Mouse (Mus musculus) embryonic facial prominence, embryonic 15.5 days (tissue): ENCODE results near the gene Aldh1l1. TPM values are rescaled to one million over a fixed set of nuclear protein-coding genes. Genes with fewer than 3 reads are reported as not detected.

Experiments
- ATAC-seq: fragments of 200-750 bp; cut with Nextera tagmentation; 2 replicates; pipeline ENCODE4 v1.8.0; 2017; ENCODE audit warnings: low read depth, moderate TSS enrichment; ENCODE audit not compliant: insufficient number of reproducible peaks, low FRiP score, low TSS enrichment
- H3K27ac ChIP-seq: fragments of 300-500 bp; sonication (generic); replicated peaks from 2 replicates; pipeline ENCODE4 v1.5.1; 2015; ENCODE audit warnings: mild to moderate bottlenecking, inconsistent platforms
- H3K27me3 ChIP-seq: fragments of 300-500 bp; sonication (generic); 2 replicates; pipeline ENCODE4 v1.6.1; 2015; ENCODE audit warnings: inconsistent platforms
- H3K36me3 ChIP-seq: fragments of 300-500 bp; sonication (generic); 2 replicates; pipeline ENCODE4 v1.6.1; 2015; ENCODE audit warnings: mild to moderate bottlenecking, inconsistent platforms
- H3K4me1 ChIP-seq: fragments of 300-500 bp; sonication (generic); 2 replicates; pipeline ENCODE4 v1.6.1; 2015; ENCODE audit warnings: inconsistent platforms
- H3K4me2 ChIP-seq: fragments of 300-500 bp; sonication (generic); replicated peaks from 2 replicates; pipeline ENCODE4 v1.6.1; 2015; ENCODE audit warnings: mild to moderate bottlenecking, inconsistent platforms
- H3K4me3 ChIP-seq: fragments of 300-500 bp; sonication (generic); replicated peaks from 2 replicates; pipeline ENCODE4 v1.5.1; 2015; ENCODE audit warnings: mild to moderate bottlenecking, inconsistent platforms
- H3K9ac ChIP-seq: fragments of 300-500 bp; sonication (generic); 2 replicates; pipeline ENCODE4 v1.6.1; 2015; ENCODE audit warnings: inconsistent platforms
- H3K9me3 ChIP-seq: fragments of 300-500 bp; sonication (generic); replicated peaks from 2 replicates; pipeline ENCODE4 v1.6.1; 2016; ENCODE audit warnings: inconsistent platforms
- WGBS: fragments of 180-500 bp; shearing (Covaris S2); methylation state at CpG from one replicate; pipeline ENCODE4 v1.1.7; 2015; 5-methylcytosine and 5-hydroxymethylcytosine counted together
- polyA plus RNA-seq: library from polyadenylated mRNA; unstranded; fragments of >200 nt; fragmentation: Nextera tagmentation; extraction: Ambion mirVana; gene quantifications from 2 replicates; pipeline ENCODE4 v1.2.1, GENCODE M21; 2015

The Aldh1l1 gene
- polyA plus RNA-seq, 1 experiment from 2014 or later: 2.1 TPM

DNA sequence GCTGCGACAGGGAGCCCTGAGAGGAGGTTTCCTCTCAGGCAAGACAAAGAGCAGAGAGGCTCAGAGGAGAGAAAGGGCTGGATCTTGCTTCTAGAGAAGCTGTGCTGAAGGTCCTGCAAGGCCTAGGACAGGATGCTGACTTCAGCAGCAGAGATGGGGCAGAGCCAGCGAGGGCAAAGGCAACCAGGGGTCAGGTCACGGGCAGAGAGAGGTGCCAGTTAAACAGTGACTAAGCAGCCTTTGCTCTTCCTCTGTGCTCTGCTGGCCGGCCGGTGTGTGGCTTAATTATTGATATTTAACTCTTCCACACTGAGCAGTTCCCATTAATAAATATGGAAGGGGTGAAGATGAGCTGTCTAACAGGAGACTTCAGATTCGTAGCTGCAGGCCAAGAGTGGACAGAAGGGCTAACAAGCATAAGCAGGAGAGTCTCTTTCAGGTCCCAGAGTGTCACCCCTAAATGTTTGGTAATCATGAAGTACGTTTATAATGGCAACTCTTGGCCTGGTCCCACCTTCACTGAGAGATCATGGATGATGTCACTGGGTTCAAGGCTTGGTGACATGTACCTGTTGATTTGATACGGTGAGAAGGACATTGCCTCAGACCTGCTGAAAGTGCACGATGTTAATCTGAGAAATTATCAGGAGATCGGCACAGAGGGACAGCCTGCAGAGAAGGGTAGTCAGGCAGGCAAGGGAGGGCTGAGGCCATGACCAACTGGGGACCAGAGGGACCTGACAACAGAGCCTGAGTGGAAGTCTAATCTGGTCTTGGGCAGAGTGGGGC is 5.9 kb downstream of the Aldh1l1 start:
- Histone ChIP-seq H3K4me3 (no peak overlapping the region), H3K4me2 (no peak overlapping the region), H3K27me3 (no peaks in the 10 kb centered on the region), H3K9ac (no peak overlapping the region), H3K9me3 (no peaks in the 10 kb centered on the region), H3K4me1 (peaks cover 6% of the 10 kb centered on the region; the same call in 1 of the 2 replicates), H3K27ac (no peak overlapping the region), H3K36me3 (no peaks in the 10 kb centered on the region)
- 79% methylated on average over 10 of the region's 10 CpGs for WGBS
- no peak for ATAC-seq

DNA sequence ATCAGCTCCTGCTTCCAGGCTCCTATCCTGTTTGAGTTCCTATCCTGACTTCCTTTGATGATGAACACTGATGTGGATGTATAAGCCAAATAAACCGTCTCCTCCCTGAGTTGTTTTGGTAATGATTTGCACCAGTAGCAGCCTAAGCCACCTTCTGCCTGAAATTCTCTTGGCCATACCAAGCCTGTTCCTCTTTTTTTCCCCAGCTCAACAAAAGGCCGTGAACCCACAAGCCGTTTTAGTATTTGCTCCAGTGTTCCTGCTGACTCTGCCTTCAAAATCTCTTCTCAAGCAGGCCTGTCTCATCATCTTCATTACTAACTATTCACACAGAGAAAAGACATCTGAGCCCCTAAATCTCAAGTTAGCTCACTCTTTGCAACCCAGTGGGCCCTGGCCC is 7.9 kb downstream of the Aldh1l1 start:
- Histone ChIP-seq H3K4me3 (no peak overlapping the region), H3K4me2 (no peak overlapping the region), H3K9ac (no peak overlapping the region), H3K4me1 (peaks cover 6% of the 10 kb centered on the region; the same call in 1 of the 2 replicates), H3K27me3 (no peaks in the 10 kb centered on the region), H3K27ac (no peak overlapping the region), H3K9me3 (no peaks in the 10 kb centered on the region), H3K36me3 (no peaks in the 10 kb centered on the region)
- WGBS: 70% methylated on average over 3 of the region's 3 CpGs
- no peak for ATAC-seq

DNA sequence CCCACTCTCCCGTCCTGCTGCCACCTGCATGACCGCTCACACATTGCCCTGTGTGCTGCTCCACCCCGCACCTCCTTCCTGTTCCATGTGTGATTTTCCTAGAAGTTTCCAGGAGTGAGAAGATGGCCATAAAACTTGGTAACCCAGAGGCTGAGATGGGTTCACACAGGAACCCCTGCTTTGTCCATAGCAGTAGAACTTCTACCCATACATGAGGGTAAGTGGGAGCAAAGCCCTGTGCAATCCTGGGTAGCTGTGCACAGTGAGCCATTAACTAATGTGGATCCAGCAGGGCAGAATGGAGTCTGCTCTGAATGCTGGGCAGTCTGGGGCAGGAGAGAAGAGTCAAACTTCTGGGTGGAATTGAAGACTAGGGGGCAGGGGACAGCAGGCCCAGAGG is 8.3 kb downstream of the Aldh1l1 start:
- Histone ChIP-seq H3K27me3 (no peaks in the 10 kb centered on the region), H3K9me3 (no peaks in the 10 kb centered on the region), H3K4me1 (peaks cover 6% of the 10 kb centered on the region; the same call in 1 of the 2 replicates), H3K4me3 (no peak overlapping the region), H3K27ac (no peak overlapping the region), H3K9ac (no peak overlapping the region), H3K4me2 (no peak overlapping the region), H3K36me3 (no peaks in the 10 kb centered on the region)
- no peak for ATAC-seq
- 86% methylated on average over 3 of the region's 3 CpGs for WGBS

DNA sequence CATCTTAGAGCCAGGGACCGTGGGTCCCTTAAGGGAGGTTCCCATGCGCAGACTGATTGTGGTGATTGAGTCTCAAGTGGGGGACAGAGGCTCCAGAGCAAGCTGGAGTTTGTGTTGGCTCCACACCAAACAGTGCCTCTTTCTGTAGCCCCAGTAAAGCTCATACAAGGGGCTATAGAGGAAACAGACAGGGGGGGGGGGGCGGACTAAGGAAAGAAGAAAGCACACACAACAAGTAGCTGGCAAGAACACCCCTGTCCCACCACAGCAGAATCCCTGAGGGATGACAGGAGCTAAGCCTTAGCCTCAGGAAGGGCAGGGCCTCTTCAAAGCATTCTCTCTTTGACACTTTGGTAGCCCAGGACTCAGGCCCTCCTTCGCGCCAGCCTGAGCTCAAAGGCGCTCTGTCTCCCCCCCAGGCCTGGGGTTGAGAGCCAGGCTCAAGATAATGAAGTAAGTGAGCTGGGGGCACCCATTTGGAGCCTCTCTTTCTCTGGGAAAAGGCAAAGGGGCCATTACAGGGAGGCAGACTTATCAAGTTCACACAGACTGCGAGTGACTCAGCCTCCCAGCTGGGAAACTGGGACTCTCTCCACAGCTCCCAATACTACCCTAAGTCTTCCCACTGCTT is 9.2 kb downstream of the Aldh1l1 start:
- H3K4me2 ChIP-seq: no peak overlapping the region
- H3K9ac ChIP-seq: no peak overlapping the region
- no peak for ATAC-seq
- H3K4me3 ChIP-seq: no peak overlapping the region
- no peaks in the 10 kb centered on the region for H3K9me3 ChIP-seq
- no peaks in the 10 kb centered on the region for H3K36me3 ChIP-seq
- H3K4me1 ChIP-seq: peaks cover 6% of the 10 kb centered on the region; the same call in 1 of the 2 replicates
- WGBS: 43% methylated on average over 6 of the region's 7 CpGs
- no peaks in the 10 kb centered on the region for H3K27me3 ChIP-seq
- no peak overlapping the region for H3K27ac ChIP-seq

DNA sequence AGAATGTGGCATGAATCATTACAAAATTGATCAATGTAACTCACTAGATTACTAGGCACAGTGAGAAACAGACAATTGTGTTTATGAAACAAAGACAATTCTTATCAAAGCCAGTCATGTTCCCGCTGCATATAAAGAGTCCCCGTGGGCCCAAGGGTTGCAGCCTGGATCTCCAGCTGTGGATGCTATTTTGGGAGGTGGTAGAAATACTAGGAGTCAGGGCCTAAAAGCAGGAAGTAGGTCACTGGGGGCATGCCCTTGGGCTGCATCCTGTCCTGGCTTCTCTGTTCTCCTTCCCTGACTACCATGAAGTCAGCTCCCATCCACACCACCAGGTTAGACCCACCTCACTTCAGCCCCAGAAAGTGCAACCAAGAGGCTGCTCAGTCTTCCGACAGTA is 10.0 kb downstream of the Aldh1l1 start:
- H3K9ac ChIP-seq: no peak overlapping the region
- H3K9me3 ChIP-seq: no peaks in the 10 kb centered on the region
- no peak overlapping the region for H3K27ac ChIP-seq
- no peak for ATAC-seq
- no peak overlapping the region for H3K4me3 ChIP-seq
- no peaks in the 10 kb centered on the region for H3K36me3 ChIP-seq
- WGBS: 46% methylated on average over 3 of the region's 3 CpGs
- H3K4me2 ChIP-seq: no peak overlapping the region
- peaks cover 6% of the 10 kb centered on the region; the same call in 1 of the 2 replicates for H3K4me1 ChIP-seq
- no peaks in the 10 kb centered on the region for H3K27me3 ChIP-seq

DNA sequence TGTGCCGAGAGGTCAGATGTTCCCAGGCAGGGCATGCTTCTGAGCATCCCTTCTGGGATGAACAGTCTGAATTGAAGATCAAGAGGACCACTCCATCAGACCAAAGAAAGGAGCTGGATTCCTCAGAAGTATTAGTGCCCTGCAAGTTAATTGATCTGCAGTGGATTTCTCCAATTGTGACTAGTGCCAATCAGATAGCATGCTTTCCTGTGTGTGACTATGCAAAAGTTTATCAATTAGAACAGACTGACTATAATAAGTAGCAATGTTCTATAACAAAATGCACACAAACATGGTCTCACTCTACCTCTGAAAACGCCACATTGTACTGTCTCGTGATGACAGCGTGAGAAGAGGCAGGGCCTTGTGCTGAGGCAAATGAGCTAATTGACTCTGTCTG is 13.3 kb downstream of the Aldh1l1 start:
- H3K4me3 ChIP-seq: no peak overlapping the region
- no peak overlapping the region for H3K27ac ChIP-seq
- H3K36me3 ChIP-seq: no peaks in the 10 kb centered on the region
- no peak for ATAC-seq
- peaks cover 6% of the 10 kb centered on the region; the same call in 1 of the 2 replicates for H3K4me1 ChIP-seq
- no peak overlapping the region for H3K4me2 ChIP-seq
- no peaks in the 10 kb centered on the region for H3K9me3 ChIP-seq
- no peak overlapping the region for H3K9ac ChIP-seq
- no peaks in the 10 kb centered on the region for H3K27me3 ChIP-seq
- 56% methylated on average over 4 of the region's 4 CpGs for WGBS

DNA sequence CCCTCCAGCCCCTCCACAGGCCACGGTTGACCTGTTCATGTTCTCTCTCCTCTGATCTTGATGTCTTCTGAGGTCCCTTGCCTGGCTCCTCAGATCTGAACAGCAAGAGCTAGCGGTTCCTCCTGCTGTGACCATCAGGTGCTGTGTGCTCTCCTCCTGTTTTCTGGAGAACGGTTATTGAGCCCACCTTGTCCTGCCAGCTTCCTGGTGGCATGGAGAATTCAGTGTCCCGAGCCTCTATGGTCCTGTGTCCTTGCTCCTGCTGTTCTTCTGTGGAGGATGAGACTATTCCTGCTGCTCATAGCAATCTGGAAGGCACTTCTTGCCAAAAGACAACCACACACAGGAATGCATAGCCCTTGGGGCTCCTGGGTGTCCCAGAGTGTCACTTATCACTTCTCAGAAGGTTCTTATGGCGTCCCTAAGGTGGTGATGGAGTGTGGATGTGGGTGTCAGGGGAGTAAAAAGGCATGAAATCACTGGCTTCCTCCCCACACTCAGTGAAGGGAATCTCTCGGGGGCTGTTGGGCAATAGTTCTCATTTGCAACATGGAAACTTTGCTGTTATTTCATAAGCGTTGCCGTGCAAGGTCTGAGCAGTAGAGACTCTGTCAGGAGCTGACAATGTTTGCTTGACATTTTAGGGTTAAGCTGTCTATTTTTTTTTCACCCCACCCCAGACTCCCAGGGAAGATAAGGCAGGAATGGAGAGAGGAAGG is 15.2 kb downstream of the Aldh1l1 start:
- no peak overlapping the region for H3K9ac ChIP-seq
- no peak for ATAC-seq
- 66% methylated on average over 8 of the region's 8 CpGs for WGBS

DNA sequence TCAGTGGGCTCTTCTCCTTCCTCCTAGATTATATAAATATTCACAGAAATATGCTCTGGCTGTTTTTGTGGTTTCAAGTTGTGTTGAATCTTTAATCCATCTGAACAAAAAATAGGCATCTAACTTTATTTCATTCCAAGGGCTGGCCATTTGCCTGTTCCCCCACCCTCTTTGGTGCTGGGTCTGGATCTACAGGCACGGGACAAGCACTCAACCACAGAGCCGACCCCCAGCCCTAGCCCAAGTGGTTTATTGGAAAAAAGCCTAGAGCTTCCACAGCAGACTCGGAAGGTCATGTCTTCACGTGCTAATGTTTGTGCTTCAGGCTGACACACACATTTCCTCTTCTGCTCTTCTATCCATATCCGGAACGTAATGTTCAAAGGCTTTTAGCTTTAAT is 19.7 kb downstream of the Aldh1l1 start:
- no peak overlapping the region for H3K4me3 ChIP-seq
- H3K4me1 ChIP-seq: peaks cover 36% of the 10 kb centered on the region
- H3K36me3 ChIP-seq: no peaks in the 10 kb centered on the region
- H3K9me3 ChIP-seq: no peaks in the 10 kb centered on the region
- H3K4me2 ChIP-seq: no peak overlapping the region
- H3K27ac ChIP-seq: peak overlapping the region; percentile 75
- no peak overlapping the region for H3K9ac ChIP-seq
- H3K27me3 ChIP-seq: no peaks in the 10 kb centered on the region
- WGBS: 34% methylated on average over 6 of the region's 6 CpGs
- ATAC-seq: no peak; the same call in 1 of the 2 replicates

More for the DNA sequence above, 15.2 kb downstream of the Aldh1l1 start:
- Histone ChIP-seq H3K27ac (no peak overlapping the region), H3K4me2 (no peak overlapping the region), H3K4me1 (peaks cover 10% of the 10 kb centered on the region; the same call in 1 of the 2 replicates), H3K9me3 (no peaks in the 10 kb centered on the region), H3K36me3 (no peaks in the 10 kb centered on the region), H3K27me3 (no peaks in the 10 kb centered on the region), H3K4me3 (no peak overlapping the region)

DNA sequence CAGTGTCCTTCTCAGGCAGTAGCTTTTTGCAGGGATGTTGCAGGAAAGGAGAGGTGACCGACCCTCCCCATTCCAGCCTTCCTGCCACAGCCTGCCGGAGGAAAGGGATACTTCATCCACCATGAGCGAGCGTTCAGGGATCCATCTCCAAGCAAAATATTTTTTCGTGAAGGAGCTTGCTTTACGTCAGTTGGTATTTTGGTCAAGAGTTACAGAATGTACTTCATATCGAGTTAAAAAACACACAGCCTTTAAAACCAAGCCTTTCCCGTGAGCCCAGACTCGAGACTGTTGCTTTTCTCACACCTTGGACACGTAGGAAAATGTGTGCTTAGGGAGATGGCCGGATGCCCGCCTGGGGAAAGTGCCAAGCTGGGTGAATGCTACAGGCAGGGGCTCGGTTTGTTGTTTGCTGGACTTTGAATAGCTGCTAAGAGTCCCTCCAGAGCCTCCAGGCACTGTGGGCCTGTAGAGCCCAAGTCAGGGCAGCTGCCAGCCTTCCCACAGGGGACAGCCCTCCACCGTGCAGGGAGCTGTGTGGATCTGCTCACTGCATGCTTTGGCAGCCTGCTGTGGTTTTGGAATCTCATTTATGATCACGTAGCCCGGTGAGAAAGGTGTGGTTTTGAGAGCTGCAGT is 20.6 kb downstream of the Aldh1l1 start:
- 28% methylated on average over 16 of the region's 16 CpGs for WGBS
- no peak overlapping the region for H3K9ac ChIP-seq

DNA sequence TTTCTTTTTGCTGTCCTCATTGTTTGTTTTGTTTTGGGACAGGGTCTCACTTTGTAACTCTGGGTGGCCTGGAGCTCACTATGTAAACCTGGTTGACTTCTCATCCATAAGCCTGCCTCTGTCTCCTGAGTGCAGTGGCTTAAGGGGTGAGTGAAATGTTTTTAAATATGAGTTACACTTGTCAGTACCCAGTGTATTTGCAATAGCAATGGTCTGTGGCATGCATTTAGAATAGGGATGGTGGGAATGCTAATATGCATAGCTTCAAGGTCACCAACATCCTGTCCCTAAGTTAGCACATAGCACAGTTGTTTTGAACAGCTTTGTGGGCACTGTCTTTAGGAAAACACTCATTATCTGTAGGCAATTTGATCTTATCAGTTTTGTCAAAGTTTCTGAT is 21.2 kb downstream of the Aldh1l1 start:
- Histone ChIP-seq H3K4me3 (no peak overlapping the region), H3K27me3 (no peaks in the 10 kb centered on the region), H3K4me1 (peaks cover 36% of the 10 kb centered on the region), H3K9me3 (no peaks in the 10 kb centered on the region), H3K27ac (peak overlapping the region; percentile 75), H3K9ac (no peak overlapping the region), H3K36me3 (no peaks in the 10 kb centered on the region), H3K4me2 (no peak overlapping the region)
- ATAC-seq: no peak

More for the DNA sequence above, 20.6 kb downstream of the Aldh1l1 start:
- H3K4me3 ChIP-seq: no peak overlapping the region
- H3K27ac ChIP-seq: peak overlapping the region; percentile 75
- H3K36me3 ChIP-seq: no peaks in the 10 kb centered on the region
- peak; percentile 40; the same call in 1 of the 2 replicates for ATAC-seq
- peaks cover 36% of the 10 kb centered on the region for H3K4me1 ChIP-seq
- H3K4me2 ChIP-seq: peak overlapping the region; percentile 21; the same call in 1 of the 2 replicates
- no peaks in the 10 kb centered on the region for H3K9me3 ChIP-seq
- no peaks in the 10 kb centered on the region for H3K27me3 ChIP-seq

DNA sequence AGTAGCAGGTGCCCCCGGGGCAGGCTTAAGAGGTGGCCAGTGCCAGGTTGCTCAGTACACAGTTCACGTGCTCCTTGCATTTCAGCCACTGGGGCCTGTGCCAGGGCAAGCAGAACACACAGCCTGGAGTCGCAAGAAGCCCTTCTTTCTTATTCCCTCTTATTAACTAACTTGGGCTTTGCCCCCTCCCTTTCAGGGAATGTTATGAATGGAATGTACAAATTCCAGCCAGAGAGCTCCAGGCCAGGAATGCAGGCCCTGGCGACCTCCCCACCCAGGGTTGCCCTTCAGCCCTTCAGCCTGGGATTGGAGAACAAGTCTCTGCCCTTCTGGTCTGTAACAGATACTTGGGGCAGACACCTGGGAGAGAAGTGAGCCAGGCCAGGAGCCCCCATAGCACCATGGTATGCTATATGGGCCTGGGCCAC is 22.0 kb downstream of the Aldh1l1 start:
- H3K27ac ChIP-seq: peak overlapping the region; percentile 75; the same call in 1 of the 2 replicates
- no peaks in the 10 kb centered on the region for H3K36me3 ChIP-seq
- no peak overlapping the region for H3K4me2 ChIP-seq
- H3K9me3 ChIP-seq: no peaks in the 10 kb centered on the region
- peaks cover 36% of the 10 kb centered on the region for H3K4me1 ChIP-seq
- peak; percentile 30; the same call in 1 of the 2 replicates for ATAC-seq
- no peaks in the 10 kb centered on the region for H3K27me3 ChIP-seq
- WGBS: 26% methylated on average over 4 of the region's 4 CpGs
- no peak overlapping the region for H3K9ac ChIP-seq
- no peak overlapping the region for H3K4me3 ChIP-seq
